In the genomic region with DNA sequence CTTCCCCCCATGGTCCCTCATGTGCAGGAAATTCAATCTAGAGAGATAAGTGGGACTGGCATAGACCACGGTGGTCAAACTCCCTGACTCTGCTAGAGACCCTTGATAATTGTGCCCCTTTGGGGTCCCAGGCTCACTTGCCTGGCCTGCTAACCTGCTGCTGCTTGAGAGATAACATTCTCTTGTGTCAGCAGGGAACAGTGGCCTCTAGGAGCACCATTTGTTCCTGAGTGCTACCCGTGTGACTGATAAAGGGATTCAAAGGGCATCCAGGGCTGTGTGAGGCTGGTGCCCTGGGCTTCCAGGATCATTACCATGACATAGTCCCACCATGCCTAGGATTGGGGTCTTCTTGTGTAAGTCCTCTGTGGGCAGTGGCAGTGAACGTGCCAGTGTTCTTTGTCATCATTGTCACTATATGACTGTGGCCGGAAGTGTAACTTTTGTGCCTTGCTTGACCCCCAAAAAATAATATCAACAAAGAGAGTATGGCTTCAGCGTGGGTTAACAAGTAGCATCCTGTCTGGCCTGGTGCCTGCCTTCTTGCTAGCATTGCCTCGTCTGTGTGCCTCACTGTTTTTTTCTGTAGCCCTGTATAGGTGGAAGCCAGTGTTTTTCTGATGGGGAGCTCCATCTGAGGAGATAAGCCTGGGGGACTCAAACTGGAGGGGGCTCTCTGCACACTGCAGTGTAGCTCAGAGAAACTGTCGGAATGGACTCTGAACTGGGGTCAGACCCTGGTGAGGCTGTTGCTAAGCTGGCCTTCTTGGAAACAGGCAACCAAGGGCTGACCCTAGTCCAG, we compare ENCODE assay signal across 10 mouse cellular contexts. TPM values are rescaled to one million over a fixed set of nuclear protein-coding genes. Genes with fewer than 3 reads are reported as not detected.
DNase-seq lines count a peak whose midpoint lies in the region; ATAC-seq and TF ChIP-seq lines count a peak whose summit lies in the region.
"Had no signal": no experiment of that assay in that cellular context is flagged by ENCODE, and none has a peak within 500 bp of the region (broad histone marks: within the 10 kb centered on the region; RNA-seq: fewer than 3 reads in every experiment).

No protein-coding gene starts in this region.

- H3K27me3 ChIP-seq in lung, embryonic 14.5 days (ENCODE audit: insufficient read depth, low read length): no peaks in the 10 kb centered on the region
- H3K27me3 ChIP-seq in liver, adult 2 months (ENCODE audit: control insufficient read depth, insufficient read depth, low read length): no peaks in the 10 kb centered on the region
- H3K27me3 ChIP-seq in stomach, embryonic 15.5 days (replicated peaks): no peaks in the 10 kb centered on the region
- H3K27me3 ChIP-seq in forebrain, embryonic 14.5 days (replicated peaks; ENCODE audit: control insufficient read depth, insufficient read depth, low read length): no peaks in the 10 kb centered on the region

- ATAC-seq in lung, embryonic 14.5 days (ENCODE audit: insufficient read depth): no peak
- no peak for ATAC-seq in stomach, embryonic 15.5 days (ENCODE audit: insufficient read depth, low FRiP score, low read depth)
- ATAC-seq in forebrain, embryonic 14.5 days: no peak
- ATAC-seq: inflammation-experienced regulatory T-cells, adult 6 months had no signal

- H3K4me2 ChIP-seq in lung, embryonic 14.5 days: 0 out of 2 replicates have a peak overlapping the region, but pooled peaks have one; percentile 7
- H3K4me2 ChIP-seq in stomach, embryonic 15.5 days: 0 out of 2 replicates have a peak overlapping the region, but pooled peaks have one; percentile 3
- H3K4me2 ChIP-seq in forebrain, embryonic 14.5 days (ENCODE audit: low read length): no peak overlapping the region

- H3K27ac ChIP-seq in lung, embryonic 14.5 days (ENCODE audit: low read depth): peak overlapping the region; percentile 58
- H3K27ac ChIP-seq in liver, adult 2 months (replicated peaks; ENCODE audit: insufficient read depth, low read depth, low read length): peak overlapping the region; percentile 30
- peak overlapping the region; percentile 17; the same call in 1 of the 2 replicates for H3K27ac ChIP-seq in stomach, embryonic 15.5 days
- H3K27ac ChIP-seq in forebrain, embryonic 14.5 days (ENCODE audit: low read depth, low read length): no peak overlapping the region
- H3K27ac ChIP-seq: macrophage had no signal

- no peak overlapping the region for H3K9ac ChIP-seq in lung, embryonic 14.5 days
- H3K9ac ChIP-seq in liver, adult 2 months (ENCODE audit: low read depth, low read length): 0 out of 2 replicates have a peak overlapping the region, but pooled peaks have one; percentile 7
- H3K9ac ChIP-seq in stomach, embryonic 15.5 days: no peak overlapping the region
- H3K9ac ChIP-seq in forebrain, embryonic 14.5 days (ENCODE audit: low read length): no peak overlapping the region

- H3K9me3 ChIP-seq in lung, embryonic 14.5 days (ENCODE audit: low read depth, low read length): no peaks in the 10 kb centered on the region
- no peaks in the 10 kb centered on the region for H3K9me3 ChIP-seq in stomach, embryonic 15.5 days
- H3K9me3 ChIP-seq in forebrain, embryonic 14.5 days (replicated peaks; ENCODE audit: control insufficient read depth, low read length): no peaks in the 10 kb centered on the region

- peaks cover 16% of the 10 kb centered on the region; the same call in 1 of the 2 replicates for H3K79me2 ChIP-seq in liver, adult 2 months (ENCODE audit: control insufficient read depth, insufficient read depth, low read length)

- no peak overlapping the region for H3K4me3 ChIP-seq in lung, embryonic 14.5 days (ENCODE audit: low read depth, low read length)
- H3K4me3 ChIP-seq in liver, adult 2 months (ENCODE audit: insufficient read depth, low read depth, low read length): no peak overlapping the region
- no peak overlapping the region for H3K4me3 ChIP-seq in stomach, embryonic 15.5 days (replicated peaks)
- H3K4me3 ChIP-seq in forebrain, embryonic 14.5 days (ENCODE audit: low read depth, low read length): no peak overlapping the region

- DNase-seq in cerebellum, adult 11-12 months: peak; percentile 43
- no peak for DNase-seq in cerebellum, adult 18-20 months
- DNase-seq in lung, embryonic 14.5 days: peak; percentile 45
- DNase-seq in lung, adult 18-20 months: no peak
- peak; percentile 68 for DNase-seq in liver, adult 2 months (ENCODE audit: extremely low read depth, low read depth, low spot score)
- DNase-seq in right cerebral cortex, postnatal 25 days: no peak
- no peak for DNase-seq in forebrain, embryonic 14.5 days (ENCODE audit: low spot score)

- TF ChIP-seq POLR2A in liver, adult 2 months (IDR thresholded peaks at IDR 0.05; ENCODE audit: extremely low read depth, insufficient read depth, low read length): no peak

- H3K4me1 ChIP-seq in lung, embryonic 14.5 days (ENCODE audit: insufficient read depth): peaks cover 4% of the 10 kb centered on the region; the same call in 1 of the 2 replicates
- peaks cover 28% of the 10 kb centered on the region for H3K4me1 ChIP-seq in liver, adult 2 months (ENCODE audit: control insufficient read depth, insufficient read depth, low read length)
- peaks cover 28% of the 10 kb centered on the region; the same call in 1 of the 2 replicates for H3K4me1 ChIP-seq in stomach, embryonic 15.5 days
- no peaks in the 10 kb centered on the region for H3K4me1 ChIP-seq in forebrain, embryonic 14.5 days (ENCODE audit: control insufficient read depth, insufficient read depth, low read length)

- peaks cover 74% of the 10 kb centered on the region for H3K36me3 ChIP-seq in lung, embryonic 14.5 days (ENCODE audit: insufficient read depth)
- H3K36me3 ChIP-seq in liver, adult 2 months (ENCODE audit: control insufficient read depth, insufficient read depth, low read length): peaks cover 7% of the 10 kb centered on the region
- H3K36me3 ChIP-seq in stomach, embryonic 15.5 days: peaks cover 26% of the 10 kb centered on the region
- peaks cover 58% of the 10 kb centered on the region for H3K36me3 ChIP-seq in forebrain, embryonic 14.5 days (ENCODE audit: control insufficient read depth, insufficient read depth, low read length)

- TF ChIP-seq CTCF in lung, embryonic 14.5 days (IDR thresholded peaks at IDR 0.05; ENCODE audit: low read depth): no peak
- no peak for TF ChIP-seq CTCF in liver, adult 2 months (IDR thresholded peaks at IDR 0.05; ENCODE audit: low read depth, low read length)

- 45% methylated on average over 7 of the region's 7 CpGs for WGBS in lung, embryonic 14.5 days
- WGBS in liver, adult 2 months: 55% methylated on average over 7 of the region's 7 CpGs
- 52% methylated on average over 7 of the region's 7 CpGs for WGBS in stomach, embryonic 15.5 days
- 86% methylated on average over 7 of the region's 7 CpGs for WGBS in forebrain, embryonic 14.5 days

RNA-seq across cellular contexts. Expression of gene Ehd1, which starts 9.3 kb away (rescaled TPM):
- polyA plus RNA-seq in lung, embryonic 14.5 days (2014; fragmentation: Nextera tagmentation; extraction: Ambion mirVana): 50.3 and 53.2 TPM in 2 replicates
- 25.3 and 29.7 TPM in 2 replicates for total RNA-seq in liver, adult 2 months (2014; rRNA removed)
- polyA plus RNA-seq in liver, adult 2 months (2012; rRNA removed): 140 and 154 TPM in 2 replicates
- polyA plus RNA-seq in stomach, embryonic 15.5 days (2015; fragmentation: Nextera tagmentation; extraction: Ambion mirVana): 67.3 and 73.4 TPM in 2 replicates
- 71.3 and 79.8 TPM in 2 replicates for polyA plus RNA-seq in forebrain, embryonic 14.5 days (2014; fragmentation: Nextera tagmentation; extraction: Ambion mirVana)

RNA-seq across cellular contexts. Expression of gene Cdc42bpg, which starts 20.4 kb away (rescaled TPM):
- polyA plus RNA-seq in lung, embryonic 14.5 days (2014; fragmentation: Nextera tagmentation; extraction: Ambion mirVana): 0.82 and 1.2 TPM in 2 replicates
- total RNA-seq in liver, adult 2 months (2014; rRNA removed): 3.1 and 4.6 TPM in 2 replicates
- polyA plus RNA-seq in liver, adult 2 months (2012; rRNA removed): 6.7 and 7.3 TPM in 2 replicates
- 1.3 and 1.5 TPM in 2 replicates for polyA plus RNA-seq in stomach, embryonic 15.5 days (2015; fragmentation: Nextera tagmentation; extraction: Ambion mirVana)
- 0.61 and 0.72 TPM in 2 replicates for polyA plus RNA-seq in forebrain, embryonic 14.5 days (2014; fragmentation: Nextera tagmentation; extraction: Ambion mirVana)

RNA-seq across cellular contexts. Expression of gene Atg2a, which starts 44.4 kb away (rescaled TPM):
- 11.9 and 13.0 TPM in 2 replicates for polyA plus RNA-seq in lung, embryonic 14.5 days (2014; fragmentation: Nextera tagmentation; extraction: Ambion mirVana)
- 9.1 and 16.0 TPM in 2 replicates for total RNA-seq in liver, adult 2 months (2014; rRNA removed)
- 26.8 and 32.3 TPM in 2 replicates for polyA plus RNA-seq in liver, adult 2 months (2012; rRNA removed)
- polyA plus RNA-seq in stomach, embryonic 15.5 days (2015; fragmentation: Nextera tagmentation; extraction: Ambion mirVana): 7.6 and 10.6 TPM in 2 replicates
- polyA plus RNA-seq in forebrain, embryonic 14.5 days (2014; fragmentation: Nextera tagmentation; extraction: Ambion mirVana): 7.9 and 9.6 TPM in 2 replicates

RNA-seq across cellular contexts. Expression of gene Men1, which starts 48.9 kb away (rescaled TPM):
- polyA plus RNA-seq in lung, embryonic 14.5 days (2014; fragmentation: Nextera tagmentation; extraction: Ambion mirVana): 60.3 and 68.6 TPM in 2 replicates
- total RNA-seq in liver, adult 2 months (2014; rRNA removed): 9.3 and 10.1 TPM in 2 replicates
- 26.6 and 29.4 TPM in 2 replicates for polyA plus RNA-seq in liver, adult 2 months (2012; rRNA removed)
- polyA plus RNA-seq in stomach, embryonic 15.5 days (2015; fragmentation: Nextera tagmentation; extraction: Ambion mirVana): 70.2 and 74.3 TPM in 2 replicates
- 47.7 and 61.6 TPM in 2 replicates for polyA plus RNA-seq in forebrain, embryonic 14.5 days (2014; fragmentation: Nextera tagmentation; extraction: Ambion mirVana)

RNA-seq across cellular contexts. Expression of gene Ppp2r5b, which starts 50.2 kb away (rescaled TPM):
- 16.4 and 19.3 TPM in 2 replicates for polyA plus RNA-seq in lung, embryonic 14.5 days (2014; fragmentation: Nextera tagmentation; extraction: Ambion mirVana)
- total RNA-seq in liver, adult 2 months (2014; rRNA removed): 3.2 and 3.3 TPM in 2 replicates
- polyA plus RNA-seq in liver, adult 2 months (2012; rRNA removed): 12.5 and 14.5 TPM in 2 replicates
- 20.5 and 23.7 TPM in 2 replicates for polyA plus RNA-seq in stomach, embryonic 15.5 days (2015; fragmentation: Nextera tagmentation; extraction: Ambion mirVana)
- 74.3 and 98.9 TPM in 2 replicates for polyA plus RNA-seq in forebrain, embryonic 14.5 days (2014; fragmentation: Nextera tagmentation; extraction: Ambion mirVana)

Comparison
In these comparisons a context has a peak if more than half of its experiments do, and no peak if none do; other contexts are left out.
1. DNase-seq: peak in cerebellum, adult 11-12 months (single experiment), lung, embryonic 14.5 days (single experiment) and liver, adult 2 months (single experiment); none in cerebellum, adult 18-20 months (0 of 2), lung, adult 18-20 months (0 of 2), right cerebral cortex, postnatal 25 days (single experiment) and forebrain, embryonic 14.5 days (single experiment).